Mouse (Mus musculus) cerebellum, adult 2 months (tissue): ENCODE results near the gene Piga. TPM values are rescaled to one million over a fixed set of nuclear protein-coding genes. Genes with fewer than 3 reads are reported as not detected.

Source experiments
- DNase-seq, 2 experiments: peaks; one replicate each; pipeline ENCODE4 v3.0.0; 2021
- H3K27ac ChIP-seq: fragments of 200-500 bp; 2 replicates; pipeline ENCODE4 v1.5.1; 2012; ENCODE audit warnings: low read length, control low read depth, inconsistent platforms; ENCODE audit not compliant: insufficient read depth
- H3K27me3 ChIP-seq: fragments of 200-500 bp; 2 replicates; pipeline ENCODE4 v1.6.1; 2012; ENCODE audit warnings: inconsistent platforms, mild to moderate bottlenecking, low read length, moderate library complexity; ENCODE audit not compliant: control insufficient read depth, insufficient read depth
- H3K4me1 ChIP-seq: fragments of 200-500 bp; 2 replicates; pipeline ENCODE4 v1.6.1; 2011; ENCODE audit warnings: low read length; ENCODE audit not compliant: control insufficient read depth, insufficient read depth
- H3K4me3 ChIP-seq: fragments of 200-500 bp; replicated peaks from 2 replicates; pipeline ENCODE3; 2011; ENCODE audit warnings: mild to moderate bottlenecking, low read depth, low read length, control low read depth; ENCODE audit not compliant: insufficient read depth
- CTCF ChIP-seq: fragments of 200-500 bp; IDR thresholded peaks from 2 replicates; pipeline ENCODE4 v1.5.1; 2011; ENCODE audit warnings: low read depth, mild to moderate bottlenecking, control low read depth, low read length, moderate library complexity, borderline replicate concordance; ENCODE audit not compliant: insufficient read depth
- POLR2A ChIP-seq: fragments of 200-500 bp; IDR thresholded peaks from 2 replicates; pipeline ENCODE4 v1.6.1; 2011; ENCODE audit warnings: low read length, control low read depth, borderline replicate concordance; ENCODE audit not compliant: insufficient read depth
- WGBS: fragments of 180-500 bp; shearing (Covaris S2); methylation state at CpG from one replicate; pipeline ENCODE4 v1.1.7; 2018; 5-methylcytosine and 5-hydroxymethylcytosine counted together
- polyA plus RNA-seq: library from polyadenylated mRNA; depleted of rRNA; stranded (reverse); fragments of >200 nt; gene quantifications from 2 replicates; pipeline ENCODE4 v1.2.3, GENCODE M21; 2012

The Piga gene
- polyA plus RNA-seq, 1 experiment = 8.8 TPM

DNA sequence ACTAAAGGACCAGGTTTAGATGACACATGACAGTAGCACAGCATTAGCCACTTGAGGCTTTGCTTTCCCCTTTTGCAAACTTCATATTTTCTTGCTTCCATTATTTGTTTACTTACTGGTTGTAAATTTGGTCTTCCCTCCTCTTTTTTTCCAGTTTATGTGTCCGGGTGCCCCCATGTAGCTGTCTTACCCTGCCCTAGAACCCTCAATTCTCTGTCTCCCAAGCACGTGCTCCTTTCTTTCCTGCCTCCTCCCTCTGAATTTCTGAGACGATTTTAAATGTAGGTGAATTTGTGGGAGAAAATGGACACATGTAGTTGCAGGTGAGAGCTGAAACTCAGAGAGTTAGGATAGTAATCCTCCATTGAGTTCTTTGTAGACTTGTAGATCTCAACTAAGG, 931 bp downstream of the Piga start:
- Histone ChIP-seq H3K27ac (no peak overlapping the region), H3K27me3 (no peaks in the 10 kb centered on the region), H3K4me3 (peak overlapping the region; percentile 100), H3K4me1 (no peaks in the 10 kb centered on the region)
- WGBS = 24% methylated on average over 3 of the region's 3 CpGs
- no peak for DNase-seq
- TF ChIP-seq POLR2A (no peak), CTCF (no peak)

DNA sequence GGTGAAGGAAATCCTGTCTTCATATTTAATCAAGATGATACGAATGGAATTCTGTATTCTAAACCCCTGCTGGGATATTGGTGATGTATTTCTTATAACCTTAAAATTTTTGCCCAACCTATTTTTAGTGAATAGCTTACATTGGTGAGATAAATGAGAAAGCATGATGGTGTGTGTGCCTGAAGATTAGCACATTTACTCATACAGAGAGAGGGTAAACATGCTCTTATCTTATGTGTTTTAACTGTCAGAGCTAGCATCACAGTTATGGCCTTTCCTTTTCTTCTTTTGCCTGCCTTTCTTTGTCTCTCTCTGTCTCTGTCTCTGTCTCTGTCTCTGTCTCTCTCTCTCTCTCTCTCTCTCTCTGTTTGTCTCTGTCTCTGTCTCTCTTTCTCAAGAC, 5.2 kb downstream of the Piga start:
- H3K27me3 ChIP-seq = no peaks in the 10 kb centered on the region
- 92% methylated on average over 1 of the region's 1 CpGs for WGBS
- no peak overlapping the region for H3K27ac ChIP-seq
- no peak for DNase-seq
- TF ChIP-seq POLR2A (no peak), CTCF (no peak)
- no peaks in the 10 kb centered on the region for H3K4me1 ChIP-seq
- no peak overlapping the region for H3K4me3 ChIP-seq

DNA sequence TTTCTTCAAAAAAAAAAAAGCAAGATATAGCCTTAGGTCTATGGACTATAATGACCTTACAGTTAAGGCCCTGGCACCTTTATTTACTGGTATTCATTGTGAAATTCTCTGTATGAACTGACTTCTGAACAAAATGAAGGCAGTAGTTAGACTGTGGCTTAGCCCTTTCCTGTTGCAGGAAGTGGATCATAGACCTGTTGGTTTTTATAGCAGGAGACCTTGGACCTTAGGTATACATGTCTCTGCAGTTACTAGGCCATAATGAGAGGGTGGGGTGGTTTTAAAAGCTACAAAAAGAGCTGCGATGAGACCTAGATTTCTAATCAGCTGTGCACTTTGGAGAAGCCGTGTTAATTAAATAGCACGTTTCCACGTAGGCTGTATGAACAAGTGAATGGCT, 7.7 kb downstream of the Piga start:
- 93% methylated on average over 4 of the region's 4 CpGs for WGBS
- DNase-seq = no peak
- Histone ChIP-seq H3K27ac (no peak overlapping the region), H3K27me3 (no peaks in the 10 kb centered on the region), H3K4me1 (no peaks in the 10 kb centered on the region), H3K4me3 (no peak overlapping the region)
- no peak for TF ChIP-seq CTCF
- TF ChIP-seq POLR2A = no peak

DNA sequence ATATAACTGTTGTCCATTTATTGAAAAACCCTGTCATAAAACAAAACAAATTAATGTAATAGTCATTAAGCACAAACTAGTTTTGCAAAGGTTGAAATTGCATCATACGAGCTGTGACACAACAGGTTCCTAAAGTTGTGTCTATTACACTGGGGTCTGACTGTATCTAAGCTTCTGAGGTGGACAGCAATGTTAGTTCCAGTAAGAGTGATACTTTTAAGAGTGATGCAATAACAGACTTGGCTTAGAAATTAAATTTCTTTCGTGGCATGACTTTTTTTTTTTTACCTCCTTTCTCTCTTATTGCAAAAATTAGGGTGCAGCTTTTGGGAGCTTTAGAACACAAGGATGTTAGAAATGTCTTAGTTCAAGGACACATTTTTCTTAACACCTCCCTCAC, 8.6 kb downstream of the Piga start:
- no peaks in the 10 kb centered on the region for H3K4me1 ChIP-seq
- no peak overlapping the region for H3K27ac ChIP-seq
- WGBS = 86% methylated on average over 2 of the region's 2 CpGs
- TF ChIP-seq POLR2A = no peak
- no peak for TF ChIP-seq CTCF
- H3K4me3 ChIP-seq = no peak overlapping the region
- H3K27me3 ChIP-seq = no peaks in the 10 kb centered on the region
- no peak for DNase-seq

DNA sequence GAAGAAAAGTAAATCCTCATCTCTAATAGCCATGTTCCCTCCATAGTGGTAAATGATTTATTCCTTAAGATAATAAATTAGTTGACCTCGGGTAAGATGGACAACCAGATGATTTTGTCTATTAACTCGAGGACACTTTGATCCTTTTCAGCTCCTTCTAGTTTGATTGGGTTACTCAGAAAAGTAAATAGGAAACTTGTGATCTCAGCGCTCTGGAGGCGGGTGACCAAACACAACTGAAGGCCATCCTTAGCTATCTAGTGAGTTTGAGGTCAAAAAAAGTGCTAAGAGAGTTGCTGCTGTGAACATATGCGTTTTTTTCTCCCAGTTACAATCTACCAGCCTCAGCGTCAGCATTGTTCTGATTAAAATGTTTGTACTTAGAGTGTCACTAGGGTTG, 11.0 kb downstream of the Piga start:
- Histone ChIP-seq H3K4me1 (no peaks in the 10 kb centered on the region), H3K4me3 (no peak overlapping the region), H3K27ac (no peak overlapping the region), H3K27me3 (no peaks in the 10 kb centered on the region)
- TF ChIP-seq CTCF (no peak), POLR2A (no peak)
- WGBS = 94% methylated on average over 6 of the region's 6 CpGs
- no peak for DNase-seq

DNA sequence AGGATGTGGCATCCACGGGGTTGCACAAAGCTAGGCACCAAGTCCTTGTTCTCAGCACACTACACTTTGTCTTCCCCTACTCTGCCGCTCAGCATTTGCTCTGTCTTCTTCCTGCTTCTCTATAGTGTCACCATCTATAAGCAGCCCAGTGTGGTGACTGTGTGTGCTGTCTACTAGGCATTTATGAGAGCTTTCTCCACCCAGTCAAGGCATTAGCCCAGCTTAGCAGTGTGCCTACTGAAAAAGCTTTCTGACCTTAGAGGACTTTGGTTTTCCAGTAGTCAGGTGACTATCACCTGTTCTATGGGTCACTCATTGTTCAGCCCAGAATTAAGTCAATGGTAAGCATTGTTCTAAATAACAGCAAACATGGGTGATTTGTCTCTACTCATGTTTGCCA, 11.5 kb downstream of the Piga start:
- no peak for DNase-seq
- WGBS = 90% methylated on average over 2 of the region's 2 CpGs
- Histone ChIP-seq H3K27me3 (no peaks in the 10 kb centered on the region), H3K27ac (no peak overlapping the region), H3K4me3 (no peak overlapping the region), H3K4me1 (no peaks in the 10 kb centered on the region)
- no peak for TF ChIP-seq POLR2A
- TF ChIP-seq CTCF = no peak

DNA sequence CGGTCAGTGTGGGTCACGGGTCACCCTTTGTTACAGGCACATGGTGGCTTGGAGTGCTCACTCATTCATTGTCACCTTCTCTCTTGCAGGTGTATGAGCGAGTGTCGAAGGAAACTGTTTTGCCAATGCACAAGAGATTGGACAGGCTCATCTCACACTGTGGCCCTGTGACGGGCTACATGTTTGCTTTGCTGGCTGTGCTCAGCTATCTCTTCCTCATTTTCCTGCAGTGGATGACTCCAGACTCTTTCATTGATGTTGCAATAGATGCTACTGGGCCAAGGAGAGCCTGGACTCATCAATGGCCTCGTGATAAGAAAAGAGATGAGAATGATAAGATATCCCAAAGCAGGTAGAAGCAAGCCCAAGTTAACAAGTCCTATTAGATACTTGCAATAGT, 12.0 kb downstream of the Piga start:
- DNase-seq = no peak
- WGBS = 95% methylated on average over 6 of the region's 6 CpGs
- H3K27ac ChIP-seq = no peak overlapping the region
- TF ChIP-seq POLR2A (no peak), CTCF (no peak)
- no peaks in the 10 kb centered on the region for H3K27me3 ChIP-seq
- no peaks in the 10 kb centered on the region for H3K4me1 ChIP-seq
- no peak overlapping the region for H3K4me3 ChIP-seq

DNA sequence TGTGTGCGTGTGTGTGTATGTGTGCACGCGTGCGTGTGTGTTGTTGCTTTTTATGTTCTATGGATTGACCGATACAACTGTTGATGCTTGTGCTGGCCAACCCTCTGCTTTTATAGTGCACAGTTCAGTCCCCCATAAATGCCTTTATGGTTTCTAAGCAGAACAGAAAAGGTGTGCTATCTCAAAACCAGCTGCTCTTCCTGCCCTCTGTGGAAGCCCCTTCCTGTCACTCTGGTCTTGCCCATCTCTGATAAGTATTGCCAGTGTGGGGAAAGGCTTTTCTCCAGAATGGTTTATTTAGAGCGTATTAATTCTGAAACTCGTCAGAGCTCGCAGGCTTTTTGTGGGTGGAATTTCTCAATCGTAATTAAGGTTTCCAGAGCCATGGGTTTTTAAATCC, 13.1 kb downstream of the Piga start:
- WGBS = 95% methylated on average over 9 of the region's 9 CpGs
- DNase-seq = no peak

DNA sequence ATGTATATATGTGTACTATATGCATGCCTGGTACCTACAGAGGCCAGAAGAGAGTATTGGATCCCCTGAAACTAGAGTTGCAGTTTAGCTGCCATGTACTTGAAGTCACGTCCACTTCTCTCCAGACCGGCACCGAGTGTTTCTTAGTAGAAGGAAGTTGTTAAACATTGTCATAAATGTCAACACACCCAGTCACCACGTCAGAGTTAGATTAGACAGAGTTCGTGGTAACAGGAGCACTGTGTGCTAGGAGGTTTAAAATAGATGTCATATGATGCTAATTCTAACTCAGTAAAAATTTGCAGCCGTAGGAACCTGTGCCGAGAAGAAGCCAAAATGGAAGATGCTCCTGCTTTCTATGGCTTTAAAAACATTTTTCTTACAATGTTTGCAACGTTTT, 17.1 kb downstream of the Piga start, which contains the start of gene Asb11:
Gene Asb11 (plus strand): TSS at position 286 of the 400 bp plus-strand sequence.
- TF ChIP-seq CTCF = no peak
- no peak for TF ChIP-seq POLR2A
- Histone ChIP-seq H3K27me3 (no peaks in the 10 kb centered on the region), H3K27ac (no peak within 1 kb of the TSS), H3K4me3 (no peak within 1 kb of the TSS), H3K4me1 (no peaks in the 10 kb centered on the region)
- WGBS = 83% methylated on average over 8 of the region's 8 CpGs
- DNase-seq = no peak

More for the DNA sequence above, 13.1 kb downstream of the Piga start:
- H3K4me3 ChIP-seq = no peak overlapping the region
- no peaks in the 10 kb centered on the region for H3K4me1 ChIP-seq
- H3K27me3 ChIP-seq = no peaks in the 10 kb centered on the region
- H3K27ac ChIP-seq = no peak overlapping the region
- TF ChIP-seq CTCF (no peak), POLR2A (no peak)
